Mouse (Mus musculus) MEL (cell line): Measurements from ENCODE around the gene Coro1b. TPM values are rescaled to one million over a fixed set of nuclear protein-coding genes. Genes with fewer than 3 reads are reported as not detected.

Source experiments
- DNase-seq: peaks from one replicate; pipeline ENCODE4 v3.0.0; 2011; ENCODE audit warnings: low read depth, low spot score
- H3K27ac ChIP-seq: 2 replicates; pipeline ENCODE4 v1.5.1; 2012; ENCODE audit warnings: low read depth, mild to moderate bottlenecking, control low read depth, low read length, moderate library complexity; ENCODE audit not compliant: control insufficient read depth
- H3K27me3 ChIP-seq, 2 experiments: fragments of 150-350 bp in 1 of 2; sonication (generic) in 1 of 2; 2 replicates each; pipeline ENCODE4 v1.6.1; 2012; ENCODE audit warnings: low read length in 2 of 2, mild to moderate bottlenecking in 2 of 2, improper control_type of control experiment in 1 of 2, moderate library complexity in 1 of 2; ENCODE audit not compliant: insufficient read depth in 2 of 2, control insufficient read depth in 1 of 2
- H3K36me3 ChIP-seq, 2 experiments: 2 replicates each; pipeline ENCODE4 v1.6.1; 2012 to 2014; ENCODE audit warnings: low read length in 2 of 2, improper control_type of control experiment in 1 of 2, inconsistent platforms in 1 of 2, mild to moderate bottlenecking in 1 of 2; ENCODE audit not compliant: insufficient read depth in 2 of 2, control insufficient read depth in 1 of 2
- H3K4me1 ChIP-seq, 2 experiments: fragments of 150-350 bp in 1 of 2; sonication (generic) in 1 of 2; 2 replicates each; pipeline ENCODE4 v1.6.1; 2012; ENCODE audit warnings: low read length in 2 of 2, improper control_type of control experiment in 1 of 2, mild to moderate bottlenecking in 1 of 2; ENCODE audit not compliant: insufficient read depth in 2 of 2, control insufficient read depth in 1 of 2
- H3K4me3 ChIP-seq, 2 experiments: fragments of 150-350 bp in 1 of 2; sonication (generic) in 1 of 2; 2 replicates each; pipeline ENCODE4 v1.5.1; 2012; ENCODE audit warnings: low read depth in 2 of 2, low read length in 2 of 2, mild to moderate bottlenecking in 2 of 2, moderate library complexity in 2 of 2, control low read depth in 1 of 2, improper control_type of control experiment in 1 of 2; ENCODE audit not compliant: control insufficient read depth in 1 of 2, insufficient read depth in 1 of 2
- H3K79me2 ChIP-seq: 2 replicates; pipeline ENCODE4 v1.6.1; 2012; ENCODE audit warnings: mild to moderate bottlenecking, low read length, moderate library complexity; ENCODE audit not compliant: control insufficient read depth, poor library complexity, insufficient read depth
- H3K9ac ChIP-seq: 2 replicates; pipeline ENCODE4 v1.6.1; 2012; ENCODE audit warnings: low read depth, mild to moderate bottlenecking, control low read depth, low read length, moderate library complexity; ENCODE audit not compliant: control insufficient read depth, poor library complexity, severe bottlenecking
- H3K9me3 ChIP-seq: fragments of 150-350 bp; sonication (generic); replicated peaks from 2 replicates; pipeline ENCODE4 v1.6.1; 2012; ENCODE audit warnings: mild to moderate bottlenecking, low read length, improper control_type of control experiment, moderate library complexity; ENCODE audit not compliant: insufficient read depth
- BHLHE40 ChIP-seq: IDR thresholded peaks from 2 replicates; pipeline ENCODE4 v1.6.1; 2012; ENCODE audit warnings: low read depth, mild to moderate bottlenecking, inconsistent platforms, low read length, improper control_type of control experiment, borderline replicate concordance
- CHD1 ChIP-seq: IDR thresholded peaks from 2 replicates; pipeline ENCODE4 v1.6.1; 2012; ENCODE audit warnings: low read depth, mild to moderate bottlenecking, inconsistent platforms, low read length, improper control_type of control experiment
- CTCF ChIP-seq, 3 experiments: IDR thresholded peaks in 2 of 3; conservative IDR thresholded peaks in 1 of 3; 2 replicates each; pipeline ENCODE4 v1.5.1; 2011 to 2012; ENCODE audit warnings: low read length in 3 of 3, low read depth in 2 of 3, mild to moderate bottlenecking in 2 of 3, improper control_type of control experiment in 1 of 3, inconsistent platforms in 1 of 3, mixed read lengths in 1 of 3, moderate library complexity in 1 of 3; ENCODE audit not compliant: control insufficient read depth in 1 of 3, insufficient read depth in 1 of 3, poor library complexity in 1 of 3, severe bottlenecking in 1 of 3
- E2F4 ChIP-seq: IDR thresholded peaks from 2 replicates; pipeline ENCODE4 v1.6.1; 2011; ENCODE audit warnings: low read depth, low read length, improper control_type of control experiment, borderline replicate concordance
- ELF1 ChIP-seq: IDR thresholded peaks from 2 replicates; pipeline ENCODE4 v1.6.1; 2014; ENCODE audit warnings: low read depth, mild to moderate bottlenecking, inconsistent platforms, low read length, improper control_type of control experiment, moderate library complexity
- EP300 ChIP-seq, 2 experiments: IDR thresholded peaks; 2 replicates each; pipeline ENCODE4 v1.6.1; 2011; ENCODE audit warnings: improper control_type of control experiment in 2 of 2, low read length in 2 of 2, low read depth in 1 of 2, mild to moderate bottlenecking in 1 of 2
- JUND ChIP-seq: IDR thresholded peaks from 2 replicates; pipeline ENCODE4 v1.6.1; 2011; ENCODE audit warnings: low read depth, mild to moderate bottlenecking, improper control_type of control experiment, low read length
- MAZ ChIP-seq: IDR thresholded peaks from 2 replicates; pipeline ENCODE4 v1.6.1; 2012; ENCODE audit warnings: low read depth, mild to moderate bottlenecking, inconsistent platforms, low read length, improper control_type of control experiment
- MEF2A ChIP-seq: IDR thresholded peaks from 2 replicates; pipeline ENCODE4 v1.6.1; 2014; ENCODE audit warnings: low read depth, mild to moderate bottlenecking, inconsistent platforms, low read length, improper control_type of control experiment; ENCODE audit not compliant: poor library complexity, insufficient replicate concordance, severe bottlenecking; ENCODE audit errors: extremely low read depth
- MXI1 ChIP-seq: IDR thresholded peaks from 2 replicates; pipeline ENCODE4 v1.6.1; 2011; ENCODE audit warnings: mild to moderate bottlenecking, low read depth, low read length, improper control_type of control experiment
- MYC ChIP-seq: IDR thresholded peaks from 2 replicates; pipeline ENCODE4 v1.6.1; 2011; ENCODE audit warnings: low read depth, mild to moderate bottlenecking, low read length, improper control_type of control experiment, moderate library complexity
- POLR2A ChIP-seq, 2 experiments: IDR thresholded peaks; 2 replicates each; pipeline ENCODE4 v1.6.1; 2011 to 2012; ENCODE audit warnings: low read length in 2 of 2, mild to moderate bottlenecking in 2 of 2, control low read depth in 1 of 2, improper control_type of control experiment in 1 of 2, low read depth in 1 of 2, moderate library complexity in 1 of 2; ENCODE audit not compliant: control insufficient read depth in 1 of 2, insufficient read depth in 1 of 2, poor library complexity in 1 of 2
- POLR2AphosphoS2 ChIP-seq: IDR thresholded peaks from 2 replicates; pipeline ENCODE4 v1.6.1; 2011; ENCODE audit warnings: low read length, improper control_type of control experiment
- POLR2AphosphoS5 ChIP-seq: IDR thresholded peaks from 2 replicates; pipeline ENCODE4 v1.6.1; 2012; ENCODE audit warnings: low read depth, borderline replicate concordance, mild to moderate bottlenecking, inconsistent platforms, low read length, moderate library complexity, mixed read lengths
- SIN3A ChIP-seq: IDR thresholded peaks from 2 replicates; pipeline ENCODE4 v1.6.1; 2012; ENCODE audit warnings: low read length, improper control_type of control experiment, inconsistent platforms
- TBP ChIP-seq: IDR thresholded peaks from 2 replicates; pipeline ENCODE4 v1.8.0; 2011; ENCODE audit warnings: low read depth, low read length, improper control_type of control experiment
- USF1 ChIP-seq: IDR thresholded peaks from 2 replicates; pipeline ENCODE4 v1.6.1; 2014; ENCODE audit warnings: low read depth, mild to moderate bottlenecking, inconsistent platforms, low read length, improper control_type of control experiment, moderate library complexity
- USF2 ChIP-seq, 2 experiments: IDR thresholded peaks; 2 replicates each; pipeline ENCODE4 v1.6.1; 2011 to 2012; ENCODE audit warnings: improper control_type of control experiment in 2 of 2, low read length in 2 of 2, borderline replicate concordance in 1 of 2, inconsistent platforms in 1 of 2, low read depth in 1 of 2, mild to moderate bottlenecking in 1 of 2; ENCODE audit not compliant: insufficient read depth in 1 of 2
- ZMIZ1 ChIP-seq: IDR thresholded peaks from 2 replicates; pipeline ENCODE4 v1.6.1; 2012; ENCODE audit warnings: low read depth, mild to moderate bottlenecking, inconsistent platforms, low read length, improper control_type of control experiment, moderate library complexity
- polyA plus RNA-seq, 2 experiments: library from polyadenylated mRNA; stranded (reverse) in 1 of 2; unstranded in 1 of 2; fragments of >175 nt in 1 of 2; fragments of >200 nt in 1 of 2; gene quantifications; 2 replicates each; pipeline versions ENCODE4 v1.2.1 to v1.2.4; 2012; ENCODE audit warnings: low replicate concordance in 2 of 2, low read depth in 1 of 2; ENCODE audit not compliant: insufficient read length in 2 of 2, insufficient read depth in 1 of 2, missing spikeins in 1 of 2
- total RNA-seq: library from RNA; depleted of rRNA; stranded (reverse); fragments of 300-350 nt; gene quantifications from 2 replicates; pipeline ENCODE4 v1.2.3, GENCODE M21; 2012

Coro1b gene
- total and polyA plus RNA-seq, 3 experiments: 55.5 to 111 TPM; not detected in 1

- Histone ChIP-seq H3K9ac (peak overlapping the region; percentile 75), H3K27ac (peak overlapping the region; percentile 55), H3K79me2 (peaks cover 6% of the 10 kb centered on the region), H3K27me3 (no peaks in the 10 kb centered on the region)
- DNase-seq: no peak
- TF ChIP-seq SIN3A (peak; percentile 16; the same call in 1 of the 2 replicates), MAZ (0 out of 2 replicates have a peak, but pooled peaks have one; percentile 9), POLR2A (IDR thresholded peaks at IDR 0.05; ENCODE audit: control insufficient read depth in 1 of 2, insufficient read depth in 1 of 2, low read depth in 1 of 2, low read length in 2 of 2, poor library complexity in 1 of 2) (peak in 1 of 2 experiments; percentile 8; a peak in 1 of 4 replicates), E2F4 (no peak), CHD1 (0 out of 2 replicates have a peak, but pooled peaks have one; percentile 53), ZMIZ1 (0 out of 2 replicates have a peak, but pooled peaks have one; percentile 57), POLR2AphosphoS5 (no peak)
- TF ChIP-seq, all 39 proteins: peak for 5
- peak overlapping the region; percentile 59 to 62 for H3K4me3 ChIP-seq
- peaks cover 4 to 8% of the 10 kb centered on the region in 2 experiments; a peak in 3 of 4 replicates for H3K4me1 ChIP-seq
- no peaks in the 10 kb centered on the region for H3K9me3 ChIP-seq
- peaks cover 1 to 2% of the 10 kb centered on the region in 2 experiments; a peak in 3 of 4 replicates for H3K36me3 ChIP-seq
These were observed 7.0 kb downstream of the Coro1b start for GRCm38 (mm10) chr19:4155223-4156072.

- no peaks in the 10 kb centered on the region for H3K27me3 ChIP-seq
- no peak overlapping the region for H3K4me3 ChIP-seq
- no peak overlapping the region for H3K27ac ChIP-seq
- H3K9me3 ChIP-seq: no peaks in the 10 kb centered on the region
- H3K36me3 ChIP-seq: peaks cover 1 to 2% of the 10 kb centered on the region in 2 experiments; a peak in 3 of 4 replicates
- DNase-seq: no peak
- H3K9ac ChIP-seq: no peak overlapping the region
- H3K79me2 ChIP-seq: peaks cover 6% of the 10 kb centered on the region
- TF ChIP-seq USF2 (IDR thresholded peaks at IDR 0.05; ENCODE audit: borderline replicate concordance in 1 of 2, insufficient read depth in 1 of 2, low read depth in 1 of 2, low read length in 2 of 2) (no peak), MYC (no peak), E2F4 (no peak), JUND (no peak), BHLHE40 (no peak), POLR2AphosphoS2 (no peak), MEF2A (no peak), USF1 (no peak), MXI1 (no peak), TBP (no peak), POLR2A (IDR thresholded peaks at IDR 0.05; ENCODE audit: control insufficient read depth in 1 of 2, insufficient read depth in 1 of 2, low read depth in 1 of 2, low read length in 2 of 2, poor library complexity in 1 of 2) (no peak), ELF1 (no peak), EP300 (IDR thresholded peaks at IDR 0.05; ENCODE audit: low read depth in 1 of 2, low read length in 2 of 2) (no peak), ZMIZ1 (no peak), CTCF (IDR thresholded peaks at IDR 0.05 in 2 of 3, conservative IDR thresholded peaks at IDR 0.05 in 1 of 3; ENCODE audit: control insufficient read depth in 1 of 3, insufficient read depth in 1 of 3, low read depth in 2 of 3, low read length in 3 of 3, poor library complexity in 1 of 3, severe bottlenecking in 1 of 3) (no peak)
- TF ChIP-seq, all 39 proteins: peak for 0
- H3K4me1 ChIP-seq: peaks cover 4 to 8% of the 10 kb centered on the region in 2 experiments; a peak in 3 of 4 replicates
These were observed 7.7 kb downstream of the Coro1b start for GRCm38 (mm10) chr19:4156073-4156579.
